Mouse (Mus musculus): ENCODE measurements at regions not wholly inside any gene's neighbourhood (a gene's known extent, or its start where the extent isn't known, plus 50 kb on each side); places are given as distances from the start of the nearest gene placed in this dataset.

GRCm38 (mm10) chr12:88530450-88531143 is 170.2 kb downstream of the Adck1 start:
- H3K9ac ChIP-seq: no peak overlapping the region
- no peaks in the 10 kb centered on the region for H3K4me1 ChIP-seq (replicated peaks)
- no peaks in the 10 kb centered on the region for H3K9me3 ChIP-seq
- no peak overlapping the region for H3K27ac ChIP-seq
- 57% methylated on average over 5 of the region's 5 CpGs for WGBS
- no peaks in the 10 kb centered on the region for H3K27me3 ChIP-seq
- no peaks in the 10 kb centered on the region for H3K36me3 ChIP-seq
- H3K4me2 ChIP-seq: no peak overlapping the region
- no peak for ATAC-seq (ENCODE audit: low FRiP score)
- H3K4me3 ChIP-seq: no peak overlapping the region

GRCm38 (mm10) chr12:88532261-88532973 is 172.1 kb downstream of the Adck1 start:
- H3K27me3 ChIP-seq: no peaks in the 10 kb centered on the region
- H3K27ac ChIP-seq: no peak overlapping the region
- H3K9me3 ChIP-seq: no peaks in the 10 kb centered on the region
- WGBS: 69% methylated on average over 8 of the region's 8 CpGs
- no peaks in the 10 kb centered on the region for H3K4me1 ChIP-seq (replicated peaks)
- no peak overlapping the region for H3K4me2 ChIP-seq
- H3K4me3 ChIP-seq: no peak overlapping the region
- ATAC-seq (ENCODE audit: low FRiP score): no peak
- H3K36me3 ChIP-seq: no peaks in the 10 kb centered on the region
- no peak overlapping the region for H3K9ac ChIP-seq

GRCm38 (mm10) chr12:88551856-88552255 is 170.8 kb upstream of the Nrxn3 start:
- no peaks in the 10 kb centered on the region for H3K9me3 ChIP-seq
- 90% methylated on average over 1 of the region's 1 CpGs for WGBS
- H3K36me3 ChIP-seq: no peaks in the 10 kb centered on the region
- no peaks in the 10 kb centered on the region for H3K4me1 ChIP-seq (replicated peaks)
- H3K9ac ChIP-seq: no peak overlapping the region
- no peaks in the 10 kb centered on the region for H3K27me3 ChIP-seq
- no peak overlapping the region for H3K4me2 ChIP-seq
- H3K27ac ChIP-seq: no peak overlapping the region
- ATAC-seq (ENCODE audit: low FRiP score): no peak
- no peak overlapping the region for H3K4me3 ChIP-seq

GRCm38 (mm10) chr12:88555475-88555874 is 167.2 kb upstream of the Nrxn3 start:
- no peaks in the 10 kb centered on the region for H3K36me3 ChIP-seq
- no peak overlapping the region for H3K4me2 ChIP-seq
- H3K4me3 ChIP-seq: no peak overlapping the region
- H3K4me1 ChIP-seq (replicated peaks): no peaks in the 10 kb centered on the region
- WGBS: 86% methylated on average over 2 of the region's 2 CpGs
- no peaks in the 10 kb centered on the region for H3K27me3 ChIP-seq
- no peak overlapping the region for H3K9ac ChIP-seq
- no peaks in the 10 kb centered on the region for H3K9me3 ChIP-seq
- H3K27ac ChIP-seq: no peak overlapping the region
- no peak for ATAC-seq (ENCODE audit: low FRiP score)

- Histone ChIP-seq H3K4me1 (replicated peaks) (no peaks in the 10 kb centered on the region), H3K36me3 (no peaks in the 10 kb centered on the region)
- WGBS: 92% methylated on average over 3 of the region's 3 CpGs
Observed at GRCm38 (mm10) chr12:88558036-88558435, 164.6 kb upstream of the Nrxn3 start.

GRCm38 (mm10) chr12:88579974-88580373 is 142.7 kb upstream of the Nrxn3 start:
- Histone ChIP-seq H3K9ac (no peak overlapping the region), H3K27me3 (no peaks in the 10 kb centered on the region), H3K4me2 (no peak overlapping the region), H3K4me1 (replicated peaks) (peaks cover 4% of the 10 kb centered on the region; the same call in 1 of the 2 replicates), H3K27ac (peak overlapping the region; percentile 49; the same call in 1 of the 2 replicates), H3K36me3 (no peaks in the 10 kb centered on the region), H3K4me3 (no peak overlapping the region), H3K9me3 (no peaks in the 10 kb centered on the region)
- ATAC-seq (ENCODE audit: low FRiP score): peak; percentile 75
- WGBS: 18% methylated on average over 8 of the region's 8 CpGs

More at GRCm38 (mm10) chr12:88558036-88558435, 164.6 kb upstream of the Nrxn3 start:
- no peak overlapping the region for H3K9ac ChIP-seq
- no peak overlapping the region for H3K27ac ChIP-seq
- H3K9me3 ChIP-seq: 0 out of 2 replicates have a peak, but pooled peaks cover 4% of the 10 kb centered on the region
- no peak overlapping the region for H3K4me2 ChIP-seq
- no peaks in the 10 kb centered on the region for H3K27me3 ChIP-seq
- no peak overlapping the region for H3K4me3 ChIP-seq
- no peak for ATAC-seq (ENCODE audit: low FRiP score)

- Histone ChIP-seq H3K4me1 (replicated peaks) (no peaks in the 10 kb centered on the region), H3K9me3 (no peaks in the 10 kb centered on the region), H3K4me2 (no peak overlapping the region), H3K9ac (no peak overlapping the region), H3K36me3 (no peaks in the 10 kb centered on the region), H3K27ac (no peak overlapping the region), H3K4me3 (no peak overlapping the region), H3K27me3 (no peaks in the 10 kb centered on the region)
- ATAC-seq (ENCODE audit: low FRiP score): no peak
Observed at GRCm38 (mm10) chr12:88605939-88606338, 116.7 kb upstream of the Nrxn3 start.

- 53% methylated on average over 2 of the region's 2 CpGs for WGBS
- Histone ChIP-seq H3K36me3 (no peaks in the 10 kb centered on the region), H3K4me1 (replicated peaks) (no peaks in the 10 kb centered on the region), H3K27ac (no peak overlapping the region), H3K4me2 (no peak overlapping the region), H3K27me3 (no peaks in the 10 kb centered on the region), H3K4me3 (no peak overlapping the region), H3K9me3 (no peaks in the 10 kb centered on the region), H3K9ac (no peak overlapping the region)
- ATAC-seq (ENCODE audit: low FRiP score): no peak
Observed at GRCm38 (mm10) chr12:88620084-88620483, 102.6 kb upstream of the Nrxn3 start.

GRCm38 (mm10) chr12:88644281-88644680 is 78.4 kb upstream of the Nrxn3 start:
- Histone ChIP-seq H3K36me3 (no peaks in the 10 kb centered on the region), H3K4me1 (replicated peaks) (no peaks in the 10 kb centered on the region), H3K4me2 (no peak overlapping the region), H3K27ac (no peak overlapping the region), H3K9ac (no peak overlapping the region), H3K27me3 (no peaks in the 10 kb centered on the region), H3K9me3 (no peaks in the 10 kb centered on the region), H3K4me3 (no peak overlapping the region)
- no peak for ATAC-seq (ENCODE audit: low FRiP score)

- H3K9ac ChIP-seq: no peak overlapping the region
- no peaks in the 10 kb centered on the region for H3K36me3 ChIP-seq
- H3K27me3 ChIP-seq: no peaks in the 10 kb centered on the region
- ATAC-seq (ENCODE audit: low FRiP score): no peak
- no peak overlapping the region for H3K27ac ChIP-seq
- no peaks in the 10 kb centered on the region for H3K4me1 ChIP-seq (replicated peaks)
- H3K4me3 ChIP-seq: no peak overlapping the region
- WGBS: 74% methylated on average over 3 of the region's 3 CpGs
- no peaks in the 10 kb centered on the region for H3K9me3 ChIP-seq
- no peak overlapping the region for H3K4me2 ChIP-seq
Observed at GRCm38 (mm10) chr12:88652001-88652719, 70.5 kb upstream of the Nrxn3 start.

Data from hindbrain, embryonic 13.5 days (tissue).